Mouse (Mus musculus) forebrain, postnatal 0 days (tissue): ENCODE results near the gene Pde4d. TPM values are rescaled to one million over a fixed set of nuclear protein-coding genes. Genes with fewer than 3 reads are reported as not detected.

ENCODE experiments used
- ATAC-seq: fragments of 200-750 bp; cut with Nextera tagmentation; 2 replicates; pipeline ENCODE4 v1.8.0; 2017; ENCODE audit warnings: mild to moderate bottlenecking, moderate library complexity
- DNase-seq: peaks from one replicate; pipeline ENCODE4 v3.0.0-alpha.2; 2015
- H3K27ac ChIP-seq: fragments of 300-500 bp; sonication (generic); 2 replicates; pipeline ENCODE4 v1.5.1; 2014; ENCODE audit warnings: low read depth, mild to moderate bottlenecking, antibody characterized with exemption, low read length, moderate library complexity, mixed read lengths
- H3K27me3 ChIP-seq: fragments of 300-500 bp; sonication (generic); 2 replicates; pipeline ENCODE4 v1.6.1; 2014; ENCODE audit warnings: mild to moderate bottlenecking, low read length, mixed read lengths; ENCODE audit not compliant: insufficient read depth
- H3K36me3 ChIP-seq: fragments of 300-500 bp; sonication (generic); 2 replicates; pipeline ENCODE4 v1.6.1; 2014; ENCODE audit warnings: mild to moderate bottlenecking, moderate library complexity; ENCODE audit not compliant: insufficient read depth
- H3K4me1 ChIP-seq: fragments of 300-500 bp; sonication (generic); 2 replicates; pipeline ENCODE4 v1.6.1; 2014; ENCODE audit warnings: antibody characterized with exemption; ENCODE audit not compliant: insufficient read depth
- H3K4me2 ChIP-seq: fragments of 300-500 bp; sonication (generic); 2 replicates; pipeline ENCODE4 v1.6.1; 2014; ENCODE audit warnings: low read depth, mild to moderate bottlenecking, moderate library complexity
- H3K4me3 ChIP-seq: fragments of 300-500 bp; sonication (generic); 2 replicates; pipeline ENCODE4 v1.5.1; 2014; ENCODE audit warnings: low read depth, low read length, mixed read lengths
- H3K9ac ChIP-seq: fragments of 300-500 bp; sonication (generic); 2 replicates; pipeline ENCODE4 v1.6.1; 2014; ENCODE audit warnings: mild to moderate bottlenecking
- H3K9me3 ChIP-seq: fragments of 300-500 bp; sonication (generic); 2 replicates; pipeline ENCODE4 v1.6.1; 2016; ENCODE audit warnings: low read length
- CTCF ChIP-seq: sonication (generic); IDR thresholded peaks from 2 replicates; pipeline ENCODE4 v1.5.1; 2016; ENCODE audit warnings: antibody characterized with exemption, control low read depth, low read depth
- WGBS: fragments of 180-500 bp; shearing (Covaris S2); extraction: QIAGEN DNeasy Blood & Tissue Kit; methylation state at CpG from one replicate; pipeline ENCODE4 v1.1.7; 2014; 5-methylcytosine and 5-hydroxymethylcytosine counted together
- polyA plus RNA-seq: library from polyadenylated mRNA; unstranded; fragments of >200 nt; fragmentation: Nextera tagmentation; extraction: Ambion mirVana; gene quantifications from 2 replicates; pipeline ENCODE4 v1.2.1, GENCODE M21; 2015
- total RNA-seq: library from RNA; depleted of rRNA; stranded (reverse); fragments of >200 nt; gene quantifications from 2 replicates; pipeline ENCODE4 v1.2.3, GENCODE M21; 2014

The Pde4d gene
- total and polyA plus RNA-seq, 2 experiments from 2014 or later: 13.2 to 78.8 TPM

DNA sequence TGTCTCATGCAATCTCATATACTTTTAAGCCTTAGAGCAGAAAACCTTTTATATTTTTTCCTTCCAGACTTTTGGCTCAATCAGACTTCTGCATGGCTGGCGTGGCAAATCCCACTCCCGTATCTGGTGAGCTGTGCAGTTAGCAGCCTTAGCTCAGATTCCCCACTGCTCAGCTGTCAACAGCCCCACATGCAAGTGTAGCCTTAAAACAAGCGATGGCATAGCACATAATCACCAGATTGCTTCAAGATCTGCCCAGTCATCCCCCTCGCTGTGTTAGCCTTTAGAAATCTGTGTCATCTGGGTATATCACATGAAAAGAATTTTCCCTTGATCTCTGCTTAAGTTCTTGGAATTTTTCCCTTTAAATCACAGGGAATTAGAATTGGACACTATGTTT is 686.7 kb downstream of the Pde4d start:
- H3K36me3 ChIP-seq: no peaks in the 10 kb centered on the region
- peak; percentile 36 for DNase-seq
- peak; percentile 86 for ATAC-seq
- no peaks in the 10 kb centered on the region for H3K9me3 ChIP-seq
- H3K4me1 ChIP-seq: no peaks in the 10 kb centered on the region; the same call in 1 of the 2 replicates
- H3K4me2 ChIP-seq: no peak overlapping the region
- H3K27me3 ChIP-seq: no peaks in the 10 kb centered on the region
- no peak for TF ChIP-seq CTCF
- 46% methylated on average over 4 of the region's 4 CpGs for WGBS
- H3K27ac ChIP-seq: no peak overlapping the region
- no peak overlapping the region for H3K4me3 ChIP-seq
- H3K9ac ChIP-seq: no peak overlapping the region

DNA sequence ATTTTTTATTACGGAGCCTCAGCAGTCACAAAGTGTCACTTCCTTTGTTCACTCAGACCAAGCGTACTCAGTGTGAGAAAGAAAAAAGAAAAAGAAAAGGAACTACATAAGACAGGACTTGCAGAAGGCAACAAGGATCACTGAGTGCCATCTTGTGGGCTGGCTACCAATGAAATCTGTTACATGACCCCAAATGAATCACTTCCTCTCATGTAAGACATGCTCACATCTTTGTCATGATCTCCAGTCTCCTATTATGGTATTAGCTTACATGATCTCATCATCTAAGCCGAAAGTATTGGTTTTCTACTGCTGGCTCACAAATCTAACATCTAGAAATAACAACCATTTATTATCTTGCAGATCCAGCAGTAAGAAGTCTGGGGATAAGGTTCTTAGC is 709.0 kb downstream of the Pde4d start:
- Histone ChIP-seq H3K27me3 (no peaks in the 10 kb centered on the region), H3K4me1 (no peaks in the 10 kb centered on the region), H3K36me3 (no peaks in the 10 kb centered on the region), H3K27ac (no peak overlapping the region), H3K9ac (no peak overlapping the region), H3K4me2 (no peak overlapping the region), H3K4me3 (no peak overlapping the region), H3K9me3 (no peaks in the 10 kb centered on the region)
- 64% methylated on average over 3 of the region's 3 CpGs for WGBS
- no peak for TF ChIP-seq CTCF
- ATAC-seq (no peak), DNase-seq (no peak)

DNA sequence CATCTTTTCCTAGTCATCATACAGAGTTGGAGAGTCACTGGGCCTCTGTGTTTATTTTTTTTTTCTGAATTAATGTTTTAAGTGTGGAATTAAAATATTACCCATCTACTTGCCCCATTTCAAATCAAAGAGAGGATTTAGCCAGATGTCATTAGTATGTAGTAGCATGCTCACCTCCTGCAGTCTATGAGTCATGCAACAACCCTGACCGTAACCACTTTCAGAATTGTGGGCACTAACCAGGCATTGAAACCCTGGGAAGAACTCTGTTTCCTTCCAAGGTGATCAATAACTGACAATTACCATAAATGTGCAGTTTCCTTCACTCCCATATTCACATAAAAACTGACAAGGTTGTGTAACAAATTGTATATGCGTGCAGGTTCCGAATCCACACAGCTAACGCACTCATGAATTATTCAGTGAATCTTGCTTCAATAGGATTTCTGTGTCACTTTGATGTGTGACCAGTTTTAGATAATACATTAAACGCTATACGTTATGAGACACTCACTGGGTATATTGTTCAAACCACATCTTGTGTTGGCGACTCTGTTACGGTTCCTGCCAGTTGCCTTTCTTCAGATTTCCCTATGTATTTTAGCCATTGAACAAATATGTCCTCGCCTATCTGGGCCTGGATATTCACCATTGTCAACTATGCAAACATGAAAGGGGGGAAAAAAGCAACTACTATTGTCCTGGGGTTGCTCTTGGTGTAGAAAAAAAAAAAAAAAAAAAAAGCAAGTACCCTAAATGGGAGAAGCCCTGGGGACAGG is 719.0 kb downstream of the Pde4d start:
- Histone ChIP-seq H3K9ac (no peak overlapping the region), H3K4me1 (no peaks in the 10 kb centered on the region), H3K4me3 (no peak overlapping the region), H3K27ac (no peak overlapping the region), H3K9me3 (no peaks in the 10 kb centered on the region), H3K4me2 (no peak overlapping the region), H3K36me3 (no peaks in the 10 kb centered on the region), H3K27me3 (no peaks in the 10 kb centered on the region)
- ATAC-seq (no peak), DNase-seq (no peak)
- no peak for TF ChIP-seq CTCF
- 30% methylated on average over 9 of the region's 9 CpGs for WGBS

GRCm38 (mm10) chr13:109169335-109169606 is 719.5 kb downstream of the Pde4d start:
- no peaks in the 10 kb centered on the region for H3K36me3 ChIP-seq
- no peaks in the 10 kb centered on the region for H3K4me1 ChIP-seq
- no peaks in the 10 kb centered on the region for H3K9me3 ChIP-seq
- H3K27me3 ChIP-seq: no peaks in the 10 kb centered on the region
- H3K9ac ChIP-seq: no peak overlapping the region
- TF ChIP-seq CTCF: no peak
- no peak overlapping the region for H3K27ac ChIP-seq
- no peak overlapping the region for H3K4me2 ChIP-seq
- DNase-seq: no peak
- no peak for ATAC-seq
- no peak overlapping the region for H3K4me3 ChIP-seq
- 72% methylated on average over 2 of the region's 2 CpGs for WGBS

DNA sequence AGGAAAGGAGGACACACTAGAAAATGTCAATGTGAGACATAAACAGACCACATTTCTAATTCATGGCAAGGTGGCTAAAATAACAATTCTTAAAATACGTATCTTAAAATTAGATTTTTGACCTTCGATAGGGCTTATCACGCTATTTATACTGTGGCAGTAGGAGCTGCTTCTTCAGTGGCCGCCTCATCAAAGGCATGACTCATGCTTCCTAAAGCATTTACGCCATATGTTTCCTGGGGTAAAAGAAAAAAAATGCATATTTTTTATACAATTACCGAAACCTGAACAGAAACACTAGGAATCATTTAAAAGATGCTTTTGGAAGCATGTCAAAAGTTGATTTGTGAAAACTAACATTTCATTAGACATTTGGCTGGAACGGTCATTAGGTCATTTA is 721.9 kb downstream of the Pde4d start:
- Histone ChIP-seq H3K9me3 (no peaks in the 10 kb centered on the region), H3K27me3 (no peaks in the 10 kb centered on the region), H3K27ac (no peak overlapping the region), H3K4me2 (no peak overlapping the region), H3K9ac (no peak overlapping the region), H3K36me3 (no peaks in the 10 kb centered on the region), H3K4me1 (no peaks in the 10 kb centered on the region), H3K4me3 (no peak overlapping the region)
- ATAC-seq (no peak), DNase-seq (no peak)
- no peak for TF ChIP-seq CTCF
- WGBS: 83% methylated on average over 7 of the region's 7 CpGs

GRCm38 (mm10) chr13:109175281-109175680 is 725.5 kb downstream of the Pde4d start:
- Histone ChIP-seq H3K4me2 (no peak overlapping the region), H3K27me3 (no peaks in the 10 kb centered on the region), H3K36me3 (no peaks in the 10 kb centered on the region), H3K9me3 (no peaks in the 10 kb centered on the region), H3K4me1 (no peaks in the 10 kb centered on the region), H3K9ac (no peak overlapping the region), H3K27ac (no peak overlapping the region), H3K4me3 (no peak overlapping the region)
- WGBS: 85% methylated on average over 6 of the region's 6 CpGs
- ATAC-seq: no peak
- no peak for DNase-seq
- no peak for TF ChIP-seq CTCF

GRCm38 (mm10) chr13:109175852-109176621 is 726.3 kb downstream of the Pde4d start:
- DNase-seq (no peak), ATAC-seq (no peak)
- 70% methylated on average over 11 of the region's 11 CpGs for WGBS
- Histone ChIP-seq H3K4me1 (no peaks in the 10 kb centered on the region), H3K9me3 (no peaks in the 10 kb centered on the region), H3K27ac (no peak overlapping the region), H3K9ac (no peak overlapping the region), H3K36me3 (no peaks in the 10 kb centered on the region), H3K4me3 (no peak overlapping the region), H3K4me2 (no peak overlapping the region), H3K27me3 (no peaks in the 10 kb centered on the region)
- no peak for TF ChIP-seq CTCF
